In the genomic region with DNA sequence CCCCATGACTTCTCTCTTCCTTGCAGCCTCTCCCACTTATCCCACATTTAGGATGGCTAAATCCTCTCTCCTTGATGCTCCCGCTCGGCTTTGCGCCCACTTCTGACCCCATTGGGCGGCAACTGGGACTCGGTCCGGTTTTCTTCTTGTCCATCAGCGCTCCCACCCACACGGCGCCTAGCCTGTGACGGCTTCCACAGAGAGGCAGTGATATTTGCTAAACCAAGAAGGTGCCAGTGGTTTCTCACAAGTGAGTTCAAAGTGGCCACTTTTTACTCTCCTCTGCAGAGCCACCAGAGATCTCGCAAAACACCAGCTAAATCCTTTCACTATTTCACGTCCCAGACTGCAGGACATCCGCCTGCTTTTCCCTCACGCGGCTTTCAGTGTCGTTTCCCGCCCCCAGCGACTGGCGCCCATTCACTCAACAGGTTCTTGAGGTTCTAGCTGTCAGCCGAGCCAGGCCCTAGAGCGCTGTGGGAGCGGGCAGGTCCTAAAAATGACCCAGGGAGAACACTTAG, we compare ENCODE assay signal across 8 mouse cellular contexts. TPM values are rescaled to one million over a fixed set of nuclear protein-coding genes. Genes with fewer than 3 reads are reported as not detected.
DNase-seq lines count a peak whose midpoint lies in the region; ATAC-seq and TF ChIP-seq lines count a peak whose summit lies in the region.

No protein-coding gene starts in this region.

- peaks cover 2 to 12% of the 10 kb centered on the region in 2 experiments; a peak in 3 of 4 replicates for H3K4me1 ChIP-seq in liver, embryonic 14.5 days (replicated peaks; ENCODE audit: control insufficient read depth in 2 of 2, insufficient read depth in 2 of 2, low read length in 1 of 2)

- H3K27ac ChIP-seq in liver, embryonic 14.5 days = peak overlapping the region; percentile 7

- H3K9me3 ChIP-seq in liver, embryonic 14.5 days (ENCODE audit: control insufficient read depth, low read length) = no peaks in the 10 kb centered on the region

- peak; percentile 40 for DNase-seq in ovary, postnatal 36 days (ENCODE audit: low spot score)
- DNase-seq in ovary, adult 18-20 months (ENCODE audit: low spot score) = no peak
- peak; percentile 55 to 60 for DNase-seq in cerebellum, adult 18-20 months
- peak; percentile 65 for DNase-seq in forelimb bud, embryonic 11.5 days (ENCODE audit: low read depth, low spot score)
- peak; percentile 80 for DNase-seq in induced T-regulatory cell, adult 2 months (ENCODE audit: low read depth)
- peak in 1 of 3 experiments; percentile 49 for DNase-seq in liver, embryonic 14.5 days (ENCODE audit: low read depth in 3 of 3, low spot score in 3 of 3)
- DNase-seq in naive thymus-derived CD4-positive, alpha-beta T cell, adult 2 months (ENCODE audit: low read depth) = peak; percentile 71
- peak; percentile 61 for DNase-seq in thymus, postnatal 14 days

- H3K4me2 ChIP-seq in liver, embryonic 14.5 days (ENCODE audit: low read depth) = peak overlapping the region; percentile 98

- H3K4me3 ChIP-seq in liver, embryonic 14.5 days (ENCODE audit: insufficient read depth in 1 of 2, low read depth in 2 of 2, low read length in 2 of 2) = peak overlapping the region; percentile 64 to 91

- no peak for TF ChIP-seq CTCF in liver, embryonic 14.5 days (IDR thresholded peaks at IDR 0.05; ENCODE audit: low read depth)

- under 1% methylated on average over 22 of the region's 22 CpGs for WGBS in liver, embryonic 14.5 days (ENCODE audit: insufficient replicate concordance)

- no peaks in the 10 kb centered on the region for H3K27me3 ChIP-seq in liver, embryonic 14.5 days (ENCODE audit: control insufficient read depth, insufficient read depth, low read length)

- H3K36me3 ChIP-seq in liver, embryonic 14.5 days (replicated peaks; ENCODE audit: control insufficient read depth, insufficient read depth, low read depth) = no peaks in the 10 kb centered on the region

- no peak for ATAC-seq in liver, embryonic 14.5 days (ENCODE audit: insufficient read depth)

- TF ChIP-seq EP300 in liver, embryonic 14.5 days (IDR thresholded peaks at IDR 0.05; ENCODE audit: low read depth) = no peak

- H3K9ac ChIP-seq in liver, embryonic 14.5 days (replicated peaks) = peak overlapping the region; percentile 65

RNA-seq across cellular contexts. Expression of a gene that starts 7.1 kb away (rescaled TPM):
- polyA plus RNA-seq in liver, embryonic 14.5 days (2012; rRNA removed) = 4.4 and 7.1 TPM in 2 replicates
- 1.6 and 1.8 TPM in 2 replicates for polyA plus RNA-seq in liver, embryonic 14.5 days (2014; fragmentation: Nextera tagmentation; extraction: Ambion mirVana)

RNA-seq across cellular contexts. Expression of a gene that starts 50.2 kb away (rescaled TPM):
- polyA plus RNA-seq in liver, embryonic 14.5 days (2012; rRNA removed) = 0.31 and 0.45 TPM in 2 replicates
- polyA plus RNA-seq in liver, embryonic 14.5 days (2014; fragmentation: Nextera tagmentation; extraction: Ambion mirVana) = 0.77 and 0.86 TPM in 2 replicates
